Mouse (Mus musculus): ENCODE results near the gene Dgkh.

DNA sequence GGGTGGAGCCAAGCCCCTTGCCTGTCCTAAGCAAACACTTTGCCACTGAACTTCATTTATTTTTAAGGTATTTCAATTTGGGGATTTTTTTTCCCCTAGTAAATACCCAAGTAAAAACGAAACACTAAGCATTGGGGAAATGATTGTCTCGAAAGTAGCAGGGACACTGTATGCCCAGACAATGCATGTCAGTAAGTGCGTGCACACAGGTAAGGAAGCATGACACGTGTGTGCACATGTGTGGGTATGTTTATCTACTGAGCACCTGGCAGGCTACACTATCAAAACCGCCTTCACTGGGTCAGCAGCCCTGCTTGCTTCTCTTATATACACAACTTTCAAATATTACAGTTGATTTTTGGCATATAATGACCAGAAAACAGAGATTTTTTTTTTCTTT lies 164.2 kb downstream of the Dgkh start:
- no peak for TF ChIP-seq HCFC1 (IDR thresholded peaks at IDR 0.05; ENCODE audit: borderline replicate concordance, insufficient read depth, low read length)
- no peak for TF ChIP-seq CHD2 (IDR thresholded peaks at IDR 0.05; ENCODE audit: low read depth, low read length)
- no peak for TF ChIP-seq ZNF384 (IDR thresholded peaks at IDR 0.05; ENCODE audit: low read depth, low read length)
- no peak for TF ChIP-seq ZC3H11A (IDR thresholded peaks at IDR 0.05; ENCODE audit: borderline replicate concordance, low read depth, low read length)

Data from ES-E14 (cell line).